Mouse (Mus musculus) testis, adult 2 months (tissue): ENCODE results near the gene Dock7.

Experiments used
- CTCF ChIP-seq: fragments of 200-500 bp; IDR thresholded peaks from 2 replicates; pipeline ENCODE4 v1.5.1; 2012; ENCODE audit warnings: low read depth, mild to moderate bottlenecking, inconsistent platforms, low read length, moderate library complexity; ENCODE audit not compliant: control insufficient read depth, insufficient read depth, insufficient replicate concordance
- POLR2A ChIP-seq: fragments of 200-500 bp; IDR thresholded peaks from 2 replicates; pipeline ENCODE4 v1.6.1; 2012; ENCODE audit warnings: low read depth, mild to moderate bottlenecking, inconsistent platforms, low read length, moderate library complexity; ENCODE audit not compliant: control insufficient read depth

DNA sequence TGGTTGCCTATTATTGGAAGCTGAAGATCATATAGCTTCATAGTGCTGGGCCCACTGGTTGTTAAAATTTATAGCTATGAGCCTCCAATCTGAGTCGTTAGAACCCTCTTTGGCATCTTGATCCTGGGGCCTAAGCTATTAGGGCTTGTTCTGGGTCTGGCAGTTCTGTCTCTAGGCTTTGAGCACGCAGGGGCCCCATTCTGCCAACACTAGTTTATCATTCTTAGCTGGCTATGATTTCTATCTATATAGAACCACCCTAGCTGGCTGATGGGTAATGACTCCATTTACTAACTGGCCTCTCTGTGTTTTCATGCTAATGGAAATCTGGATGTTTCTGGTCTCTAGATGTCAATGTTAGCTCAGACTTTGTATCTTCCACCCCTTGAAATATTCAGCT is 203.0 kb downstream of the Dock7 start:
- no peak for TF ChIP-seq CTCF
- TF ChIP-seq POLR2A, result no peak
